Mouse (Mus musculus): Measurements from ENCODE around the gene Nploc4. TPM values are rescaled to one million over a fixed set of nuclear protein-coding genes. Genes with fewer than 3 reads are reported as not detected.

Gene Nploc4
- total and polyA plus RNA-seq, 3 experiments: 40.6 to 115 (median 50.4) TPM

DNA sequence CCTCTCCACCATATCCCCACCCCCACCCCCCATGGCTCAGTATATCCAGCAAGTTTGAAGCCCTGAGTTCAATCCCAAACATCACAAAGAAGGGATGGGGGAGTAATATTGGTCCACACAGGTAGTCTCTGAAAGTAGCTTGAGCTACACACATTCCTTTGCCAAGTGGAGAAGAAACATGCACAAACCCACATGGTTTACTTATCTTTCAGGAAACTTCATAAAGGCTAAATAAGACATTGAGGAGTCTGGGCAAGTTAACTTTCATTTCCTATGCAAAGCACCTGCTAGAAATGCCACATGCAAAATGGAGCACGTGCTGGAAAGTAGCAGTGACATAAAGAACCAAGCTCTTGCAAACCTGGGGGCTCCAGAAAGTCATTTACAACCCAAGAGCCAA is 31.1 kb downstream of the Nploc4 start:
- no peak overlapping the region for H3K4me2 ChIP-seq (ENCODE audit: insufficient read depth, low read depth, poor library complexity, severe bottlenecking)

DNA sequence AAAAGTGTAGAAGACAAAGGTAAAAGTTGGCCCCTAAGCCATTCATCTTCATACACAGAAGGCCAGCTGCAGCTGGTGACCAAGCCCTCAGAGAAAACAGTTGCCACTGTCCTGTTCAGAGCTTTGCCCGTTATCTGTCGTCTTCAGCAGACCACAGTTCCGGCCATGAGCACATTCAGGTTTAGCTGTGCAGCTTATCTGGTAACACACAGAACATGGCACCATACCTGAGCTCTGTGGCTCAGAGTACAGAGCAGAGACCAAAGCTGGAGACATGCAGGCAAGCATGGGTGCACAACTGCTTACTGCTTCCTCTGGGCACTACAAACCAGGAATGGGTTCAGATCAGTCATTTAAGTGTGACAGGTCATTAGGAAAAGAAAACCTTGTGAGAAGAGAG is 31.6 kb downstream of the Nploc4 start:
- DNase-seq (ENCODE audit: extremely low read depth): no peak
- Histone ChIP-seq H3K27me3 (replicated peaks) (no peaks in the 10 kb centered on the region), H3K36me3 (replicated peaks in 1 of 2; ENCODE audit: control insufficient read depth in 1 of 2, insufficient read depth in 1 of 2, low read length in 1 of 2) (peaks cover 77 to 97% of the 10 kb centered on the region in 2 experiments), H3K79me2 (replicated peaks; ENCODE audit: control insufficient read depth, extremely low read depth, insufficient read depth, poor library complexity, severe bottlenecking) (0 out of 2 replicates have a peak, but pooled peaks cover 3% of the 10 kb centered on the region), H3K4me2 (ENCODE audit: insufficient read depth, low read depth, poor library complexity, severe bottlenecking) (no peak overlapping the region), H3K4me3 (replicated peaks in 1 of 3; ENCODE audit: low read depth in 2 of 3, low read length in 2 of 3, poor library complexity in 1 of 3) (no peak overlapping the region), H3K4me1 (ENCODE audit: control insufficient read depth in 1 of 2, insufficient read depth in 2 of 2) (peaks cover 5 to 26% of the 10 kb centered on the region in 2 experiments), H3K9me3 (replicated peaks; ENCODE audit: low read length) (no peaks in the 10 kb centered on the region), H3K9ac (ENCODE audit: insufficient read depth, low read depth) (no peak overlapping the region), H3K27ac (ENCODE audit: insufficient read depth, low read depth) (no peak overlapping the region)
- dilution Hi-C loops (cut with MboI; ENCODE audit: extremely low pct_ligation_motif_present, extremely low pct_unique_long_range_greater_than_20kb, low sequenced_read_pairs) (no loop called here), in situ Hi-C loops (cut with MboI; ENCODE audit: low pct_ligation_motif_present, low pct_unique_long_range_greater_than_20kb, low sequenced_read_pairs) (no loop called here)
- no peak for TF ChIP-seq MAZ (IDR thresholded peaks at IDR 0.05; ENCODE audit: low read depth, low read length)
- TF ChIP-seq CHD2 (IDR thresholded peaks at IDR 0.05; ENCODE audit: low read length): no peak
- no peak for TF ChIP-seq KAT2A (IDR thresholded peaks at IDR 0.05; ENCODE audit: insufficient replicate concordance, low read length)
- TF ChIP-seq TCF12 (IDR thresholded peaks at IDR 0.05; ENCODE audit: low read depth, low read length): no peak
- TF ChIP-seq POLR2A (IDR thresholded peaks at IDR 0.05; ENCODE audit: low read depth, low read length): no peak
- TF ChIP-seq MEF2A (IDR thresholded peaks at IDR 0.05; ENCODE audit: borderline replicate concordance, low read depth, low read length): no peak
- TF ChIP-seq JUN (IDR thresholded peaks at IDR 0.05; ENCODE audit: insufficient read depth, low read depth, low read length): no peak
- no peak for TF ChIP-seq ELF1 (IDR thresholded peaks at IDR 0.05; ENCODE audit: low read depth, low read length)
- TF ChIP-seq RAD21 (IDR thresholded peaks at IDR 0.05; ENCODE audit: low read depth, low read length): no peak
- TF ChIP-seq ZMIZ1 (IDR thresholded peaks at IDR 0.05; ENCODE audit: low read depth, low read length): no peak
- no peak for TF ChIP-seq RCOR1 (conservative IDR thresholded peaks at IDR 0.05; ENCODE audit: low read depth, low read length)
- TF ChIP-seq POLR2AphosphoS2 (IDR thresholded peaks at IDR 0.05; ENCODE audit: low read depth, low read length): no peak

More for the DNA sequence above, 31.1 kb downstream of the Nploc4 start:
- dilution Hi-C loops (cut with MboI; ENCODE audit: extremely low pct_ligation_motif_present, extremely low pct_unique_long_range_greater_than_20kb, low sequenced_read_pairs) (no loop called here), in situ Hi-C loops (cut with MboI; ENCODE audit: low pct_ligation_motif_present, low pct_unique_long_range_greater_than_20kb, low sequenced_read_pairs) (no loop called here)
- Histone ChIP-seq H3K79me2 (replicated peaks; ENCODE audit: control insufficient read depth, extremely low read depth, insufficient read depth, poor library complexity, severe bottlenecking) (0 out of 2 replicates have a peak, but pooled peaks cover 3% of the 10 kb centered on the region), H3K9ac (ENCODE audit: insufficient read depth, low read depth) (no peak overlapping the region), H3K27me3 (replicated peaks) (no peaks in the 10 kb centered on the region), H3K4me3 (replicated peaks in 1 of 3; ENCODE audit: low read depth in 2 of 3, low read length in 2 of 3, poor library complexity in 1 of 3) (no peak overlapping the region), H3K27ac (ENCODE audit: insufficient read depth, low read depth) (no peak overlapping the region), H3K9me3 (replicated peaks; ENCODE audit: low read length) (no peaks in the 10 kb centered on the region), H3K4me1 (ENCODE audit: control insufficient read depth in 1 of 2, insufficient read depth in 2 of 2) (peaks cover 5 to 26% of the 10 kb centered on the region in 2 experiments), H3K36me3 (replicated peaks in 1 of 2; ENCODE audit: control insufficient read depth in 1 of 2, insufficient read depth in 1 of 2, low read length in 1 of 2) (peaks cover 78 to 97% of the 10 kb centered on the region in 2 experiments)
- DNase-seq (ENCODE audit: extremely low read depth): no peak
- peak; percentile 83 for TF ChIP-seq BHLHE40 (IDR thresholded peaks at IDR 0.05; ENCODE audit: low read depth, low read length)
- TF ChIP-seq POLR2A (IDR thresholded peaks at IDR 0.05; ENCODE audit: low read depth, low read length): no peak

GRCm38 (mm10) chr11:120404814-120405213 is 32.7 kb downstream of the Nploc4 start:
- H3K9ac ChIP-seq (ENCODE audit: insufficient read depth, low read depth): no peak overlapping the region
- dilution Hi-C loops (cut with MboI; ENCODE audit: extremely low pct_ligation_motif_present, extremely low pct_unique_long_range_greater_than_20kb, low sequenced_read_pairs): no loop called here
- 0 out of 2 replicates have a peak, but pooled peaks have one; percentile 23 for TF ChIP-seq KAT2A (IDR thresholded peaks at IDR 0.05; ENCODE audit: insufficient replicate concordance, low read length)
- TF ChIP-seq MEF2A (IDR thresholded peaks at IDR 0.05; ENCODE audit: borderline replicate concordance, low read depth, low read length): no peak
- peak; percentile 62; the same call in 1 of the 2 replicates for TF ChIP-seq MAX (IDR thresholded peaks at IDR 0.05; ENCODE audit: low read length)
- peak; percentile 97 for TF ChIP-seq MYC (IDR thresholded peaks at IDR 0.05; ENCODE audit: low read depth, low read length)
- peak; percentile 42; the same call in 1 of the 2 replicates for TF ChIP-seq EP300 (IDR thresholded peaks at IDR 0.05; ENCODE audit: low read length)
- 0 out of 2 replicates have a peak, but pooled peaks have one; percentile 31 for TF ChIP-seq BHLHE40 (IDR thresholded peaks at IDR 0.05; ENCODE audit: low read depth, low read length)
- no peak for TF ChIP-seq TCF12 (IDR thresholded peaks at IDR 0.05; ENCODE audit: low read depth, low read length)
- peak; percentile 90 for TF ChIP-seq ZNF384 (IDR thresholded peaks at IDR 0.05; ENCODE audit: low read depth, low read length)
- TF ChIP-seq TBP (conservative IDR thresholded peaks at IDR 0.05; ENCODE audit: low read depth, low read length): no peak

More at GRCm38 (mm10) chr11:120404814-120405213, 32.7 kb downstream of the Nploc4 start:
- no peak overlapping the region for H3K4me2 ChIP-seq (ENCODE audit: insufficient read depth, low read depth, poor library complexity, severe bottlenecking)
- H3K36me3 ChIP-seq (replicated peaks in 1 of 2; ENCODE audit: control insufficient read depth in 1 of 2, insufficient read depth in 1 of 2, low read length in 1 of 2): peaks cover 77 to 97% of the 10 kb centered on the region in 2 experiments
- H3K27ac ChIP-seq (ENCODE audit: insufficient read depth, low read depth): no peak overlapping the region
- H3K4me3 ChIP-seq (replicated peaks in 1 of 3; ENCODE audit: low read depth in 2 of 3, low read length in 2 of 3, poor library complexity in 1 of 3): no peak overlapping the region
- DNase-seq (ENCODE audit: extremely low read depth): peak; percentile 57
- in situ Hi-C loops (cut with MboI; ENCODE audit: low pct_ligation_motif_present, low pct_unique_long_range_greater_than_20kb, low sequenced_read_pairs): no loop called here
- H3K79me2 ChIP-seq (replicated peaks; ENCODE audit: control insufficient read depth, extremely low read depth, insufficient read depth, poor library complexity, severe bottlenecking): 0 out of 2 replicates have a peak, but pooled peaks cover 3% of the 10 kb centered on the region
- peaks cover 5 to 26% of the 10 kb centered on the region in 2 experiments for H3K4me1 ChIP-seq (ENCODE audit: control insufficient read depth in 1 of 2, insufficient read depth in 2 of 2)
- no peaks in the 10 kb centered on the region for H3K27me3 ChIP-seq (replicated peaks)
- H3K9me3 ChIP-seq (replicated peaks; ENCODE audit: low read length): no peaks in the 10 kb centered on the region

All from CH12.LX (cell line).